Mouse (Mus musculus) cerebellum, adult 2 months (tissue): ENCODE measurements around the gene F2.

Source experiments
- CTCF ChIP-seq: fragments of 200-500 bp; IDR thresholded peaks from 2 replicates; pipeline ENCODE4 v1.5.1; 2011; ENCODE audit warnings: low read depth, mild to moderate bottlenecking, control low read depth, low read length, moderate library complexity, borderline replicate concordance; ENCODE audit not compliant: insufficient read depth
- POLR2A ChIP-seq: fragments of 200-500 bp; IDR thresholded peaks from 2 replicates; pipeline ENCODE4 v1.6.1; 2011; ENCODE audit warnings: low read length, control low read depth, borderline replicate concordance; ENCODE audit not compliant: insufficient read depth

DNA sequence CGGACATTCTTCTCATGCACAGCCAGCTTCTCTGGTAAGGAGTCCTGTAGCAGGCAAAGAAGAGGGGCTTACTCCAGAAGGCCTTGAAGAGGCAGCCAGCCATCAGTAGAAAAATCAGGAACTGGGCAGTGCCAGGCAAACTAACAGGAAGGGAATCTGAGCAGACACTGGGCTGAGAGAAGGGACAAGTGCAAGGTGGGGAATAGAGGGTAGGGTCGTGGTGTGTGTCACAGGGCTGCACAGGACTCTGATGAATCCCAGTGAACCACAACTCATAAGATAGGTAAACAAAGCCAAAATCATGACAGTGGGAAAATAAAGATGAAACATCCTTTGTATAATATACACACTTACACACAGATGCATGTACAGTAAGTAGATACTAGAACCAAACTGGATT is 40.2 kb upstream of the F2 start:
- no peak for TF ChIP-seq CTCF
- TF ChIP-seq POLR2A: no peak
